Mouse (Mus musculus): ENCODE data around the gene Lsamp.

DNA sequence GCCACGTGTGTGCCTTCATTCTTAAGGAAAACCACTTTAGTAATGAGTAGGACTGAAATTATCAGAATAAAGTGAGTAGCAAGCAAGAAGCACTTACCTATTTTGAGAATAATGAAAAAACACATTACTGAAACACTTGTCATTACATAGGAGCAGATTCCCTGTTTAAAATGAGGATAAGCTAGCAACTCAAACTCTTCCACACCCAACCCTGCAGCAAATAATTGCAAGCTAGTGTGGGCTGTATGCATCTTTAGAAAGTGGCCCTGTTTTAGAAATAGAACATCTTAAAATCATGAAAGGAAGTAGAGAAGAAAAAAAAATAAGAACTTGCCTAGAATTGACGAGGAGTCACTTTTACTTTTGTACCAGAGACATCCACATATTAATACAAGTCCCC is 1057.5 kb downstream of the Lsamp start:
- TF ChIP-seq CTCF (IDR thresholded peaks at IDR 0.05; ENCODE audit: low read depth, low read length) (no peak), POLR2A (IDR thresholded peaks at IDR 0.05; ENCODE audit: extremely low read depth, insufficient read depth, low read length) (no peak)
